Mouse (Mus musculus) spleen, postnatal 4 days (tissue): ENCODE measurements at regions not wholly inside any gene's neighbourhood (a gene's known extent, or its start where the extent isn't known, plus 50 kb on each side); places are given as distances from the start of the nearest gene placed in this dataset.

Experiments used
- DNase-seq, 2 experiments: peaks; one replicate each; pipeline ENCODE4 v3.0.0; 2022; ENCODE audit warnings: low spot score in 2 of 2

DNA sequence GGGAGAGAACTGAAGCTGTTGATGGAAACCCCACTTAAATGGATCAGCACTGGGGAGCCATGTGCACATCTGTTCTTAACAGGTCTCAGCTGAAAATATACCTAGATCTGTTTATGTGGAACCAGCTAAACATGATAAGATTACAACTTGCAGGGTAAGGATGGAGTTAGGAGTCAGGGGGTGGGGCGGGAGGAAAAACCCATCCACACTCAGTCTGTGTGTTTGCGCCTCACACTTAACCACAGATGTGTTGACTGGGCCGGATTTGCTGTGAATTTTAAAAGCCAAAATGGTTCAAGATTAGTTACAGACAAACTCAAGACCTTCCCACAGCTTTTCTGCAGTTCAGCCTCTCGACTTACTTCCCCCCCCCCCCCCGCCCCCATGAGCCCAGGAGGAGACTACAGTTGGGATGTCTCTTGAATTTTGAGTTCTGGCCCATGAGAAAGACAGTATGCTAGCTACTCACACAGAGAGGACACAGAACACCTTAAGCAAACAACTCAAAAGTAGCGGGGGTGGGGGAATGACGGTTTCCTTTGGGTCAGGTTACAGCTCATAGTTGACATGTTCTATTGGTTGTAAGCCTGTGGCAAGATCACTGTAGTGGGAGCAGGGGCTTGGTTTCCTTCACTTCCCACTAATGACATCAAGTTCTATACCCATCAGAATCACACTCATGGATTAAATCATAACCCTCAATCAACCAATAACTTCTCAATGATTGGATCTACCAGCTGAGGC is 209.1 kb downstream of the Bcl2l11 start:
- DNase-seq, result no peak

DNA sequence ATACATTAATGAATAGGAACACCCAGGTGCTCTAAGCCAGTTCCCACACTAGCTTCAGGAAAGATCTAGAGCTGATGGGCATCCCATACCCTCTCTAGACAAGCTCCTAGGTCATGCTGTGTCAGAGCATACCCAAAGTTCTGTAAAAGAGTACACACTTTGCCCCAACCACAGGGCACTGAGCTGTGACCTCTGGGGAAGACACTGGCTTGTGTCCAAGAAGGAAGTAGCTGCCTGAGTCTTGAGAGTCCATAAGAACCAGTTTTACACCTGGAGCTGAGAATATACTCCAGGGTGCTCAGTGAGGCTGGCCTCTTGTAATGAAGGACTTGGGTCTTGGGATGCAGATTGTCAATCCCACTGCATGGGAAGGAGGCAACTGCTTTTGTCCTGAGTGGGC is 211.4 kb downstream of the Bcl2l11 start:
- no peak for DNase-seq

DNA sequence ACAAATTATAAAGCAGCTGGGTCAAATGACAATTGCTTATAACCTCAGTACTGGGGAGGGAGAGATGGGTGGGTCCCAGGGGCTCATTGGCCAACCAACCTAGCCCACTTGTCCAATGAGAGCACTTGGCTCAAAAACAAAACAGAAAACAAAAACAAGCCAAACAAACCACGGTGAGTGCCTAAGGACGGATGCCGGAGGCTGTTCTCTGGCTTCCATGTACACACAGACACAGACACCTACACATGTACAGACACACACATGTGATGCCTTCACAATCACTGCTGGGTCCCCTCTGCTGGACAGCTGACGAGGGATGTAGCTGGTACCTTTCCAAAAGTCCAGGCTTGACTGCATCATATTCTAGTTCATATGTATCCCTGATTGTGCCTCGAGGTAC is 212.0 kb downstream of the Bcl2l11 start:
- DNase-seq, result no peak

DNA sequence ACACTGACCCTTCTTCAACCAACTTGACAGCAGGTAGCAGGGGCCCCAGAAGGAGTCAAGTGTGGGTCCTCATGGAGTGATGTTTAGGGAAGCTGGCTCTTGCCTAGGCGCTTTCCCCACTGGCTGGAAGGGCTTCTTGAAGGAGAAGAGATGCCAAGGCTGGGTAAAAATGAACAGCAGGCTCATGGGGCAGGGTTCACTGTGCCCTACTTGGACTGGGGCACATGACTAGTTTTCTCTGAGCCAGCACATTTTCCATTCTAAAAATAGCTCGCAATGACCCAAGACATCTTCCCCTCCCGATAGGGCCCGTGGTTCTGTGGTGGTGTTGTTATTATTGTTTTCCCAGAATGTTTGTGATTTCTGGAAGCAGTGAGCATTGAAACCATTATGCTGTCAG is 212.6 kb downstream of the Bcl2l11 start:
- no peak for DNase-seq

DNA sequence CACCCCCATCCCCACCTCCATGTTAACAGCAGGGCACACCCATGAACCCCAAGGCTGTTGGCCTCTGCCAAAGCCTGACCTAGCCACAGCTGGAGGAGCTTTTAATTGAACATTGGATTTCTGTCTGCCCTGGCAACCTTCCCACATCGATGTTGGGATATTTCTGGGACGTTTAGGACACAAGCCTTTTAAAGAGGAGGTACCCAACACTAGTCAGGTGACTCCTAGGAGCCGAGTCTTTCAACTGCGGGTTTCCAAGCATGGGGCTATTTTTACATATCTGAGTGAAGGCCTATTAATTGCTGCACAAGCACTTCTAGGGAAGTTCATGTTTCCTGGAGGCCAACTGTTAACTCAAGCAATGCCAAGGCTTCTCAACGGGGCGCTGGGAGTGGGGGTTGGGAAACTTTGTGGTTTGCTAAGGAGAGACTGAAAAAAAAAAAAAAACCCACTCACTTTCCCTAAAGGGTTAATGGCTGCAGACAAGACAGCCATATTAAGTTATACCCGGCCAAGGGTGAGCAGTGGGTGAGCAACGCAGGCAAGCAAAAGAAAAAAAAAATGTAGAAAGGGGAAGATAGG is 213.3 kb downstream of the Bcl2l11 start:
- DNase-seq, result no peak

DNA sequence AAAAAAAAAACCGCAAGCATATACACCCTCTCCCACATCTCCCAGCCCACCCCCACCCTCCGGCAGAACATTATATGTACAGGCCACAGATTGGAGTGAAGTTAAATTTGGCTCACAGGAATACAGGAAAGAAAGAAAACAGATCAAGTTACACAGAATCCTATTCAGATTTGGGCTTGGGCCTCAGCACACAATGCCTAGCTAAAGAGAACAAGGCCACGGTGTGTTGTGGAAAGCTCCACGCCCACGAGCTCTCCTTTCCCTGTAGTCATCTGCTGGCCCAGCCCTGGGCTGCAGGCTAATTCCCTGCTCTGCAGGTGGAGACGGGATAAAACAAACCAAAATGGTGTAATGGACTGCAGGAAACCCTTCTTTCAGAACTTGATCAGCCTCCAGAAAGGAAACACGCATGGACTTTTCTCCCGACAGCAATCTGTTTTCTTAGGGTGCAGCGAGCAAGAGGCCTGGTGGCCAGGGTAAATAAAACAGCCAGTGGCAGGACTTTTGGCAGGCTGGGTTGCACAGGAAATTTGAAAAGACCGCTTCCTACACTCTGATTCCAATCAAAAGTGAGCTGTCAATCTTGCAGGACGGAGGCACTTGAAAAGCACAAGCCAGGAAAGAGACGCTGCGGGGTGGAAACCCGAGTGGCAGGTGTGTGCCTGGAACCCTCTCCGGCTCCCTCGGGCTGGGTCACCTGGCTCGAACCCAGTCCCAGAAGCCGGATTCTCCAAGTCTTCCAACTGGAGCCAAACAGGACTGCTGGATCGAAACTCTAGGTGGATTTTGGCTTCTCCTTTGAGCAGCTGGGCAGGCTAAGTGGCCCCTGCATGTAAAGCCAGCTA is 214.0 kb downstream of the Bcl2l11 start:
- DNase-seq, result no peak

DNA sequence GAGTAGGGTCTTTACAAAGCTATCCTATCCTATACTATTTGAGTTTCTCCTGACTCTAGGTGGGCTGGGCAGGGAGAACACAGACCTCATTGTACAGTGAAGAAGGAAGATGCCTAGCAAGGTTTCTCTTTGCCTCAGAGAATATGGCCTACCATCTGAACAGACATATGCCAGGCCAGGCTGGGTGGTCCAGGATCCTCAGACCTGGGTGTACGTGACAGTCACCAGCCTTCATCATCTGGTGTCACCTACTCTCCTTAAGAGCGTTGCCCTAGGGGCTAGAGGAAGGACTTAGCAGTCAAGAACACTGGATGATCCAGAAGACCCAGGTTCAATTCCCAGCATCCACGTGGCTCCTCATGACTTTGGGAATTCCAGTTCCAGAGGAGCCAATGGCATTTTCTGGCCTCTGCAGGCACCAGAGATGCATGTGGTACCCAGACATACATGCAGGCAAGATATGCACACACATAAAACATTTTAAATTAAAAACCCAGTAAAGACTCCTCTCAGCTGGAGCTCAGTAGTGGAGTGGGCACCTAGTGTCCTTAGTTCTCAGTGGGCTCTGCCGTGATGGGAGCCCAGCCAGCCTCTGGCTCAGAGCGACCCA is 214.9 kb downstream of the Bcl2l11 start:
- no peak for DNase-seq

DNA sequence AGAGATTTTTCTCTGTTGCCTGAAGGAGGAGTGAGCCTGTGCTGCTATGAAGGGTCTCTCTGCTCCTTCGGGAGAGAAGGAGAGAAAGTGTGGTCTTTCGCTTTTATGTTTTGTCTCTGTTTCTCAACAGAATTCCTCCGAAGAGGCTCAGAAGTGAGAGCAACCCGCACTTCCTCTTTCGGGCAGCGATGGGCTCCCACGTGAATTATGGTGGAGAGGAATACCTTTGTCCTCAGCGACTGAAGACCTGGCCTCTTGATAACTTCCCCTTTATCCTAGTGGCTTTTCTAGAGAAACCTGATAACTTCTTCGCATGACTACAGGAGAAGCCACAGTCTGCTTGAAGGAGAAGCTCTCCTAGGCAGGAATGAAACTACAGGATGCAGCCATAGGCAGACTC is 216.4 kb downstream of the Bcl2l11 start:
- no peak for DNase-seq

DNA sequence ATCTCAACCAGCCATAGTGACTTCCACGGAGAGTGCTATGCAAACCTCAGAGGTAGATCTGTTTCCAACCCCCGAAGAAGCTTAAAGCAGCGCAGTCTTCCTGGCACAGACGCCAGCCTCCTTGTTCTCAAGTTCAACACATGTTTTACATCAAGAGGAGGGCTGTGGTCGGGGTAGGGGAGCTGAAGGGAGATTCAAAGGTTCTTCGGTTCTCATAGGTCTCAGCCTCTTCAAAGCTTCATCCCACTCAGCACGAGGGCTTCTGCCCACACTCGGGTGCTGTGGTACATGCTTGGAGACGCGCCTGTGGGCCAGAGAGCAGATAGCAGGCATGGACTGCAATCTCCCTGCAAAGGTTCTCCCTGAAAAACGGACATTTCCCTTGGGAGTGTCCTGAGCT is 219.7 kb downstream of the Bcl2l11 start:
- no peak for DNase-seq

DNA sequence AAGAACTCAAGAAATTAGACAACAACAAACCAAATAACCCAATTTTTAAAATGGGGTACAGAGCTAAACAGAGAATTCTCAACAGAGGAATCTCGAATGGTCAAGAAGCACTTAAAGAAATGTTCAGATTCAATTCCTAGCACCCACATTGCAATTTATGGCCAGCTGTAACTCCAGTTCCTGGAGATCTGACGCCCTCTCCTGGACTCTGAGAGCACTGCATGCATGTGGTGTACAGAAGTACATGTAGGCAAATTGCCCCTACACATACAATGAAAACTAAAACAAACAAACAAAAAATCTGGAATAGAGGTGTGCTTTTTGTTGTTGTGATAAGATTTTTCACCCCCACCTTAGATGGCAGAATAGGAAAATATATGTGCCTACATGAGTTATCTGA is 222.7 kb downstream of the Bcl2l11 start:
- DNase-seq, result no peak

DNA sequence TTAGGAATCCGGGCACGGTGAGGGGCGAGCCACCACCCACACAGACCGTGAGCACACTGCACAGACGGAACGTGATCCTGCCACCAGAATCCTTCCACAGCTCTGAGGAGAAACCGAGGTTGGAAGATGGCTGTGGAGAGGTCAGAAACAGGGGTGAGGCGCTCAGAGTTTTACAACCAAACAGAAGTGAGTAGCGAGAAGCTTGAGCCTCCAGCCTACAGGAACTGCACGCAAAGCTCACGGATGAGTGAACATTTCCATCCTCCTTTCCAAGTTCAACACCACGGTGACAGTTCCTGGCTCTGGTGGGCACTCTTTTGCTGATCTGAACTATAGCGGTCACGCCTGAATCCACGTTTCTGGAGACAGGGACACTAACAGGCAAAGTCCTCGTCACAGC is 225.6 kb downstream of the Bcl2l11 start:
- DNase-seq, result no peak

DNA sequence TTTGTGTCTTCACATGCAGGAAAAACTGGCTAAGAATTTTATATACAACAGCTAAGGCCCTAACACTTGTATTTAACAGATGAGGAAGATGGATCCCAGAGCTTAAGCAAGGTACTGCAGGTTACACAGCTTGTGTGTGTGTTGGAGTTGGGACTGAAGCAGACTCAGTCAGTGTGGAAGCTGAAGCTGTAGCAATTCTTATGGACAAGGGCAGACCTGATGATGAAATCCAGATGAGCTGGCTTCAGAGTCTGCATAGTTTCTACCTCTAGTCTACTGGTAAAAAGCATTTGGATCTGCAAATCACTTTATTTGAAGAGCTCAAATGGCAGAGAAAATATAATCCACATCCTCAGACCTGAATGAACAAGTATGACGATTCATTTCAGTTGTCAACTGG is 226.7 kb downstream of the Bcl2l11 start:
- no peak for DNase-seq

DNA sequence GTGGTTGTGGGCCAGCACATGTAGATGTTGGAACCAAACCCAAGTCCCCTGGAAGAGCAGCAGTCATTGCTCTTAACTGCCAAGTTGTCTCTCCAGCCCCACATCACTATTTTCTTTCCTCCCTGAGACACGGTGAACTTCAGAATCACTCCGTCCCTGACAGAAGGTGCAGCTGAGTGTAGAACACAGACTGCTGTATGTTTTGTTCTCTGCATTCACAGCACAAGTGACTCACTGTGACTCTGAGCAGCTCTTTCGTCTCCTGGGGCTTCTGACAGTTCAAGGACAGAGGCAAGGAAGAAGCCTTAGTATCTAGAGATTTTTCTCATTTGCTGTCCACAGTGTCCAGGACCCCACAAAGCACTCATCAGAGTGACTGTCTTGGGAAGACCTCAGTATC is 227.6 kb downstream of the Bcl2l11 start:
- no peak for DNase-seq

DNA sequence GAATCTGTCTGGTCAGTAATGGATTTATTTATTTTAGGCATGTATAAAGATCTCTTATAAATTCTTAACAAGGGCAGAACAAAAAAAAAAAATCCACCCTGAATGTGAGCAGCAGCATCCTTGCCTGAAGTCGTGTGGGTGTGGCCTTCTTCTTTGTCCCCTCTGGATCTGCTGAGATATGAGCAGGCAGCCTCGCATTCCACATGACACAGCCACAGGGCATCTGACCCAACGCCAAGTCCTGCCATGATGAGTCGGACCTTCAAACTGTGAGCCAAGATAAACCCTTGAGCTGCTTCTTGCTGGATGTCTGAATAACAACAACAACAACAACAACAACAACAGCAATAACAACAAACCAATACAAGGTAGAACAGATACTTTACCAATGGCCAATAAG is 230.5 kb downstream of the Bcl2l11 start:
- DNase-seq, result no peak

DNA sequence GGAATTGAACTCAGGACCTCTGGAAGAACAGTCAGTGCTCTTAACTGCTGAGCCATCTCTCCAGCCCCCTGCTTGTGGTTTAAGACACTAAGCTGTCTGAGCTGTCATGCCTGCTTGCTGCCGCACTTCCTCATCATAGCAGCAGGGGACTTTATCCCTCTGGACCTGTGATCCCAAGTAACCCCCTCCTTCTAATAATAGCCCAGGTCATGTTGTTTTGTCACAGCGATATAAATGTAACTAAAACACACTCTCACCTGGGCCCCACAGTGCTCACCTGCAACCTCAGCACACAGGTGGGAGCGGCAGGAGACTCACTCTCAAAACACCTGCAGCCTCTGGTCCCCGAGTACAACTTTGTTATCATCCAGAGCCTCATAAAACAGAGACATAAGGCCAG is 231.9 kb upstream of the Spdye4c start:
- DNase-seq, result no peak

DNA sequence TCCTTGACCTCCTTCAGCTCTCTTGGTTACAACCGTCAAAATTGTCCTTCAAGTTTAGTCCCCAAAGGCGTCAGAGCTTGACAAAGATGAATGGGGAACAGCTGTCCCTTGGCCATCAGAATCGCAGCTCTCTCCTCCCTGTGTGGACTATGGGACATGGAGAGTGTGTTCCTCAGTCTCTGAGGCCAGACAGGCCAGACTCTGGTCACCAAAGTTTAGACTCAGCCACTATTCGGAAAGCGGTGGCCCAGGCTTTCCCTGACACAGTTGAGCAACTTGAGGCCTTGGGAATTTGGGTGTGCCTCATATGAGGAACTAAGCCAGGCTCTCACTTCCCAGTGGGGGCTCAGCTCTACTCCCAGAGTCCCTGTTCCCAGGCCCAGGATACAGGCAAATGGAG is 230.5 kb upstream of the Spdye4c start:
- no peak for DNase-seq

DNA sequence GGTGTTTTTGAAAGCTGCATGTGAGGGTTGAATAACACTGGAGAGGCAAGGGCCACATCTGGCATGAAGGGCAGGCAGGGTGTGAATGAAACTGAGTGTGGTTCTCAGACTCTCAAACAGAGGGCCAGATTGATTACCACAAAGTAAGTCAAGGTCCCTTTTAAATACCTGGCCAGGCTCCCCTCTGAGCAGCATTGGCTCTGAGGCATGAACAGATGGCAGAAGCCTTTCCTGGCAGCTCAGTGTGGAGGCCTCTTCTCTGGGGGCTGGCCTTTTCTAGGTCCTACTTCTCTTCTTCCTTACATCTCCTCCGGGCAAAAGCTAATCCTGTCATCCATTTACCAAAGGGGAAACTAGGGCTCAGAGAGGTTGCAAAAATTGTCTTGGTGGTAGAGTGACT is 229.6 kb upstream of the Spdye4c start:
- DNase-seq, result no peak

DNA sequence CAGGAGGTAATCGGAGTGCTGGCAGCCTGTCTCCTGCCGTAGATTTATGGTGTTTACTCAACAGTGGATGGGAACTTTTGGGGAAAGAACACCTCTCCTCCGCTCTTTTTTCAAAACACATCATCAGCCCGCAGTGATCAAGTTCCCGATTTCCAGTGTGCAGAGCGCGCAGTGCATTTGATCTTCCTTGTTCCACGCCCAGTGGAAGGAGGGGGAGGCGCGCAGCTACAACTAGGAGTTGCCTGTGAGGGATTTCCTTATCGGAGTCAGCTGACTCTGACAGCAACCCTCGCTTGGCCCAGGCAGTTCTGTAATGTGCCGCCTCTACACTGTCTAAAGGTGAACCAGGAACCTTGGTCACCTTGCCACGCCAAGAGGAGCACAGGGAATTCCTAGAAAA is 226.8 kb upstream of the Spdye4c start:
- no peak for DNase-seq

DNA sequence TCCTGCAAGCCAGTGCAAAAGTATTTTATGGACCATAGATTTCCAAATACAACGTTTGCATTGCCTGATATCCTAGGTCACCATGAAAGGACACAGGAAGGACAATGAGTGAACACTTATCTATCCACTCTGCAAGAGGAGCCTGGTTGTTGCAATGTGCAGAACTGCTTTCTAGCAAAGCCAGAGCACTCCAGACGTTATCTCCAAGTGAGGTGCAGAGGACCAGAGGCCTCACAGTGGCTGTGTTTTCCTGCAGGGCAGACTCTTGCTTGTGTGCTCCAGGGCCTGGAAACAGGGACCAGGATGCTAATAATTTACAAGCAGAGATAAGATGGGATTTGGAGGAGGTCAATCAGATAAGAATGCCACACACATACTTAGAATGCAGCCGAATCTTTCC is 226.0 kb upstream of the Spdye4c start:
- no peak for DNase-seq

DNA sequence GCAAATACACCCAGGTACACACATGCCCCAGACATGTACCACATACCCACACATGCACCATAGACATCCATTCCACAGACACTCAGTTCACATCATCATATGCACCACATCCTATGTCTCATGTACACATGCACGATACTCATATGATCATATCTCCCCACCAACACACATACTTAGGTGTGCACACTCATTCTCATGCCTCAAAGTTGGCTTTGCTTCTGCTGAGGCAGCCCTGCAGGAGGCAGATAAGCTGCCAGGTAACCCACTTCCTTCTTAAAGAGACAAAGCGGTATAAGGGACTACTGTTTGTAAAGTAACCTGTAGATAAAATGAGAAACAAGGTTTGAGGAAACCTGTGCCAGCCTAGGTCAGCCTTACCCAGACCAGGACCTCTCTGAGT is 225.2 kb upstream of the Spdye4c start:
- no peak for DNase-seq

DNA sequence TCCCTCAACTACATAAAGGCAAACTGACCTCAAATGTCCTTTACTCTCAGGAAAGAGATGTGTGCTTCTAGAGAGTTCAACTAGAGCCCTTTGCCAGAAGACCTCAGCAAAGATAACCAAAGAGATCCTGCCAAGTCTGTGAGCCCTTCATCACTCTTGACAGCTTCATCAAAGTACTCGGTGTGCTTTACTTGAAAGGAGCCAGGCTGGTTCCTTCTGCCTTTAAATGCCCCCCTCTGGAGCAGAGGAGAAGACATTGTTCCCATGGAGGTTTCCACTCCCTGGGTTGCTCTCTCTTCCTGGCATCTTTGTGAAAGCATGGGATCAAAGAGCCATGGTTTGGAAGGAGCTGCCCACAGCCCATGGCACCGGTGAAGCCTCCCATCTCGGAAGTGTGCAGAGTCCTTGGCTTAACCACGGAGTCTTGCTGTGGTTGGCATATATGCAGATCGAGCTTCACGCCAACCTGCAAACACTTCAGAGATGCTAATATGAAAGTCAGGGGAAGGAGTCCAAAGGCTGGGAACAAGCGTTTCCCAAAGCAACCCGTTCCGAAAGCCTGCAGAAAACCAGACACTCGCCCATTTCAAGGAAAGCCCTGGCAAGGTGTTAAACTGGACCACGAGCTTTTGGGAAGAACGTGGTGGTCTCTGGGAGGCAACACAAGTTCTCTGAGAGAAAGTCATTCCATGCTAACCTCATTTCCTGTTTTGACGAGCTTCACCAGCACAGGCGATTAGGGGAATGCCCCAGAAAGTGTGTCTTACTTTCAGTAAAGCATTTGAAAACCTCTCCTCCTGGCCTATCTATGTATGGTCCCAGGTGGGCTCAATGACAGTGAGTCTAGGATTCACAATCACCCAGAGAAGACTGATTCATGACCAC is 223.5 kb upstream of the Spdye4c start:
- no peak for DNase-seq
